Mouse (Mus musculus) hindbrain, embryonic 14.5 days (tissue): ENCODE results near the gene Tmem141. TPM values are rescaled to one million over a fixed set of nuclear protein-coding genes. Genes with fewer than 3 reads are reported as not detected.

Source experiments
- ATAC-seq: fragments of 200-750 bp; cut with Nextera tagmentation; 2 replicates; pipeline ENCODE4 v1.8.0; 2017; ENCODE audit warnings: moderate number of reproducible peaks, mild to moderate bottlenecking, moderate TSS enrichment, moderate library complexity; ENCODE audit not compliant: low FRiP score
- DNase-seq: peaks from one replicate; pipeline ENCODE4 v3.0.0-alpha.2; 2015; ENCODE audit warnings: low spot score
- H3K27ac ChIP-seq: fragments of 300-500 bp; sonication (generic); 2 replicates; pipeline ENCODE4 v1.5.1; 2014; ENCODE audit warnings: mild to moderate bottlenecking, moderate library complexity
- H3K27me3 ChIP-seq: fragments of 300-500 bp; sonication (generic); 2 replicates; pipeline ENCODE4 v1.6.1; 2014; ENCODE audit warnings: mild to moderate bottlenecking, low read length, mixed read lengths; ENCODE audit not compliant: control insufficient read depth, insufficient read depth
- H3K36me3 ChIP-seq: fragments of 300-500 bp; sonication (generic); replicated peaks from 2 replicates; pipeline ENCODE4 v1.6.1; 2014; ENCODE audit not compliant: control insufficient read depth, insufficient read depth
- H3K4me1 ChIP-seq: fragments of 300-500 bp; sonication (generic); replicated peaks from 2 replicates; pipeline ENCODE4 v1.6.1; 2014; ENCODE audit warnings: antibody characterized with exemption, low read length, mixed read lengths; ENCODE audit not compliant: control insufficient read depth, insufficient read depth
- H3K4me2 ChIP-seq: fragments of 300-500 bp; sonication (generic); replicated peaks from 2 replicates; pipeline ENCODE4 v1.6.1; 2014; ENCODE audit warnings: mild to moderate bottlenecking, moderate library complexity
- H3K4me3 ChIP-seq: fragments of 300-500 bp; sonication (generic); replicated peaks from 2 replicates; pipeline ENCODE4 v1.5.1; 2014; ENCODE audit warnings: mild to moderate bottlenecking, low read length
- H3K9ac ChIP-seq: fragments of 300-500 bp; sonication (generic); 2 replicates; pipeline ENCODE4 v1.6.1; 2014
- H3K9me3 ChIP-seq: fragments of 300-500 bp; sonication (generic); 2 replicates; pipeline ENCODE4 v1.6.1; 2016; ENCODE audit warnings: low read length; ENCODE audit not compliant: control insufficient read depth
- WGBS: fragments of 180-500 bp; shearing (Covaris S2); extraction: QIAGEN DNeasy Blood & Tissue Kit; methylation state at CpG from one replicate; pipeline ENCODE4 v1.1.7; 2014; 5-methylcytosine and 5-hydroxymethylcytosine counted together
- polyA plus RNA-seq: library from polyadenylated mRNA; unstranded; fragments of >200 nt; fragmentation: Nextera tagmentation; extraction: Ambion mirVana; gene quantifications from 2 replicates; pipeline ENCODE4 v1.2.1, GENCODE M21; 2014

Gene Tmem141
- polyA plus RNA-seq, 1 experiment from 2014 or later: 53.5 TPM

GRCm38 (mm10) chr2:25588227-25588907 lies 33.4 kb downstream of the Tmem141 start:
- DNase-seq (no peak), ATAC-seq (no peak)
- H3K4me2 ChIP-seq: no peak overlapping the region
- WGBS: 95% methylated on average over 8 of the region's 8 CpGs
- no peak overlapping the region for H3K4me3 ChIP-seq
- no peaks in the 10 kb centered on the region for H3K9me3 ChIP-seq
- H3K27ac ChIP-seq: no peak overlapping the region
- peaks cover 89% of the 10 kb centered on the region for H3K36me3 ChIP-seq
- no peak overlapping the region for H3K9ac ChIP-seq
- H3K27me3 ChIP-seq: no peaks in the 10 kb centered on the region
- no peaks in the 10 kb centered on the region for H3K4me1 ChIP-seq

- DNase-seq (no peak), ATAC-seq (no peak)
- Histone ChIP-seq H3K36me3 (peaks cover 86% of the 10 kb centered on the region), H3K27ac (no peak overlapping the region), H3K4me3 (no peak overlapping the region), H3K9me3 (no peaks in the 10 kb centered on the region), H3K4me1 (peaks cover 9% of the 10 kb centered on the region), H3K9ac (no peak overlapping the region), H3K27me3 (no peaks in the 10 kb centered on the region), H3K4me2 (no peak overlapping the region)
- 96% methylated on average over 8 of the region's 8 CpGs for WGBS
Observed at GRCm38 (mm10) chr2:25587290-25587689, 34.5 kb downstream of the Tmem141 start.

- DNase-seq: no peak
- Histone ChIP-seq H3K36me3 (peaks cover 69% of the 10 kb centered on the region), H3K9me3 (no peaks in the 10 kb centered on the region), H3K27me3 (peaks cover 4% of the 10 kb centered on the region), H3K9ac (no peak overlapping the region), H3K4me1 (peaks cover 19% of the 10 kb centered on the region), H3K4me3 (no peak overlapping the region), H3K4me2 (no peak overlapping the region), H3K27ac (no peak overlapping the region)
- 87% methylated on average over 3 of the region's 3 CpGs for WGBS
- no peak for ATAC-seq
Observed at GRCm38 (mm10) chr2:25585601-25586000, 36.2 kb downstream of the Tmem141 start.

- no peak overlapping the region for H3K27ac ChIP-seq
- H3K4me2 ChIP-seq: no peak overlapping the region
- no peaks in the 10 kb centered on the region for H3K9me3 ChIP-seq
- H3K27me3 ChIP-seq: peaks cover 11% of the 10 kb centered on the region
- H3K4me1 ChIP-seq: peaks cover 24% of the 10 kb centered on the region
- DNase-seq: no peak
- no peak for ATAC-seq
- WGBS: 86% methylated on average over 4 of the region's 4 CpGs
- H3K4me3 ChIP-seq: no peak overlapping the region
- H3K36me3 ChIP-seq: peaks cover 61% of the 10 kb centered on the region
- H3K9ac ChIP-seq: no peak overlapping the region
Observed at GRCm38 (mm10) chr2:25584856-25585255, 36.9 kb downstream of the Tmem141 start.

GRCm38 (mm10) chr2:25584152-25584551 lies 37.7 kb downstream of the Tmem141 start:
- peaks cover 55% of the 10 kb centered on the region for H3K36me3 ChIP-seq
- DNase-seq: no peak

GRCm38 (mm10) chr2:25583571-25583970 lies 38.2 kb downstream of the Tmem141 start:
- no peak overlapping the region for H3K4me2 ChIP-seq
- no peak overlapping the region for H3K4me3 ChIP-seq
- ATAC-seq: no peak
- H3K27ac ChIP-seq: 0 out of 2 replicates have a peak overlapping the region, but pooled peaks have one; percentile 54
- peaks cover 32% of the 10 kb centered on the region for H3K4me1 ChIP-seq
- peaks cover 24% of the 10 kb centered on the region for H3K27me3 ChIP-seq
- no peak overlapping the region for H3K9ac ChIP-seq
- H3K9me3 ChIP-seq: no peaks in the 10 kb centered on the region
- no peak for DNase-seq
- WGBS: 72% methylated on average over 4 of the region's 4 CpGs
- peaks cover 59% of the 10 kb centered on the region for H3K36me3 ChIP-seq

More at GRCm38 (mm10) chr2:25584152-25584551, 37.7 kb downstream of the Tmem141 start:
- Histone ChIP-seq H3K9me3 (no peaks in the 10 kb centered on the region), H3K4me3 (no peak overlapping the region), H3K27ac (no peak overlapping the region), H3K27me3 (peaks cover 18% of the 10 kb centered on the region), H3K4me2 (no peak overlapping the region), H3K4me1 (peaks cover 31% of the 10 kb centered on the region), H3K9ac (no peak overlapping the region)
- WGBS: 96% methylated on average over 3 of the region's 3 CpGs
- no peak for ATAC-seq

- WGBS: 64% methylated on average over 6 of the region's 6 CpGs
- peaks cover 32% of the 10 kb centered on the region for H3K4me1 ChIP-seq
- DNase-seq (no peak), ATAC-seq (no peak)
- peak overlapping the region; percentile 31; the same call in 1 of the 2 replicates for H3K9ac ChIP-seq
- no peaks in the 10 kb centered on the region for H3K9me3 ChIP-seq
- no peak overlapping the region for H3K4me2 ChIP-seq
- peak overlapping the region; percentile 54 for H3K27ac ChIP-seq
- H3K4me3 ChIP-seq: no peak overlapping the region
- peaks cover 29% of the 10 kb centered on the region for H3K27me3 ChIP-seq
- peaks cover 54% of the 10 kb centered on the region for H3K36me3 ChIP-seq
Observed at GRCm38 (mm10) chr2:25583120-25583481, 38.7 kb downstream of the Tmem141 start.

- H3K36me3 ChIP-seq: peaks cover 50% of the 10 kb centered on the region
- DNase-seq (peak; percentile 54), ATAC-seq (peak; percentile 12; the same call in 1 of the 2 replicates)
- no peaks in the 10 kb centered on the region for H3K9me3 ChIP-seq
- peaks cover 34% of the 10 kb centered on the region for H3K27me3 ChIP-seq
- H3K4me2 ChIP-seq: 0 out of 2 replicates have a peak overlapping the region, but pooled peaks have one; percentile 15
- WGBS: 43% methylated on average over 12 of the region's 12 CpGs
- H3K9ac ChIP-seq: peak overlapping the region; percentile 31; the same call in 1 of the 2 replicates
- peaks cover 32% of the 10 kb centered on the region for H3K4me1 ChIP-seq
- H3K27ac ChIP-seq: peak overlapping the region; percentile 54
- H3K4me3 ChIP-seq: no peak overlapping the region
Observed at GRCm38 (mm10) chr2:25582466-25583119, 39.2 kb downstream of the Tmem141 start.

GRCm38 (mm10) chr2:25581901-25582301 lies 39.9 kb downstream of the Tmem141 start:
- WGBS: 31% methylated on average over 6 of the region's 6 CpGs
- no peak for DNase-seq
- Histone ChIP-seq H3K27ac (0 out of 2 replicates have a peak overlapping the region, but pooled peaks have one; percentile 10), H3K9ac (no peak overlapping the region), H3K36me3 (peaks cover 48% of the 10 kb centered on the region), H3K9me3 (no peaks in the 10 kb centered on the region), H3K4me2 (peak overlapping the region; percentile 54; the same call in 1 of the 2 replicates), H3K4me1 (peaks cover 32% of the 10 kb centered on the region), H3K4me3 (no peak overlapping the region), H3K27me3 (peaks cover 41% of the 10 kb centered on the region)
- ATAC-seq: 0 out of 2 replicates have a peak, but pooled peaks have one; percentile 2
